Mouse (Mus musculus) E14TG2a.4 (cell line): ENCODE measurements at regions not wholly inside any gene's neighbourhood (a gene's known extent, or its start where the extent isn't known, plus 50 kb on each side); places are given as distances from the start of the nearest gene placed in this dataset.

Experiments
- H3K27me3 ChIP-seq: 2 replicates; pipeline ENCODE4 v1.6.1; 2014; ENCODE audit warnings: low read length, control low read depth; ENCODE audit not compliant: insufficient read depth
- H3K36me3 ChIP-seq: 2 replicates; pipeline ENCODE4 v1.6.1; 2014; ENCODE audit warnings: low read length, control low read depth; ENCODE audit not compliant: insufficient read depth
- H3K4me1 ChIP-seq: replicated peaks from 2 replicates; pipeline ENCODE4 v1.6.1; 2014; ENCODE audit warnings: low read depth, low read length, control low read depth
- H3K4me3 ChIP-seq: replicated peaks from 2 replicates; pipeline ENCODE4 v1.5.1; 2014; ENCODE audit warnings: mild to moderate bottlenecking, low read length
- H3K9me3 ChIP-seq: 2 replicates; pipeline ENCODE4 v1.6.1; 2014; ENCODE audit warnings: low read length, control low read depth
- CTCF ChIP-seq: conservative IDR thresholded peaks from 2 replicates; pipeline ENCODE4 v1.5.1; 2014; ENCODE audit warnings: low read length
- NANOG ChIP-seq: IDR thresholded peaks from 2 replicates; pipeline ENCODE4 v1.6.1; 2014; ENCODE audit warnings: borderline replicate concordance, low read length, mixed read lengths
- POU5F1 ChIP-seq: IDR thresholded peaks from 2 replicates; pipeline ENCODE4 v1.6.1; 2014; ENCODE audit warnings: low read length, borderline replicate concordance

- no peaks in the 10 kb centered on the region for H3K9me3 ChIP-seq
- H3K36me3 ChIP-seq = no peaks in the 10 kb centered on the region
- TF ChIP-seq NANOG (no peak), CTCF (no peak), POU5F1 (no peak)
- no peak overlapping the region for H3K4me3 ChIP-seq
- no peaks in the 10 kb centered on the region for H3K27me3 ChIP-seq
- H3K4me1 ChIP-seq = no peaks in the 10 kb centered on the region
Measured at GRCm38 (mm10) chr11:64208306-64208705, 129.0 kb upstream of the Cox10 start.

- Histone ChIP-seq H3K9me3 (no peaks in the 10 kb centered on the region), H3K27me3 (no peaks in the 10 kb centered on the region), H3K4me1 (no peaks in the 10 kb centered on the region), H3K36me3 (no peaks in the 10 kb centered on the region), H3K4me3 (no peak overlapping the region)
- no peak for TF ChIP-seq CTCF
- no peak for TF ChIP-seq POU5F1
- no peak for TF ChIP-seq NANOG
Measured at GRCm38 (mm10) chr11:64207358-64207864, 128.1 kb upstream of the Cox10 start.

GRCm38 (mm10) chr11:64206155-64206554, 126.9 kb upstream of the Cox10 start:
- Histone ChIP-seq H3K9me3 (no peaks in the 10 kb centered on the region), H3K4me3 (no peak overlapping the region), H3K36me3 (no peaks in the 10 kb centered on the region), H3K27me3 (no peaks in the 10 kb centered on the region), H3K4me1 (no peaks in the 10 kb centered on the region)
- TF ChIP-seq NANOG = no peak
- TF ChIP-seq CTCF = no peak
- no peak for TF ChIP-seq POU5F1

GRCm38 (mm10) chr11:64205069-64205468, 125.8 kb upstream of the Cox10 start:
- no peaks in the 10 kb centered on the region for H3K9me3 ChIP-seq
- 0 out of 2 replicates have a peak, but pooled peaks cover 2% of the 10 kb centered on the region for H3K27me3 ChIP-seq
- H3K4me3 ChIP-seq = no peak overlapping the region
- TF ChIP-seq NANOG (no peak), CTCF (no peak), POU5F1 (no peak)
- no peaks in the 10 kb centered on the region for H3K4me1 ChIP-seq
- H3K36me3 ChIP-seq = no peaks in the 10 kb centered on the region

GRCm38 (mm10) chr11:64204305-64204704, 125.0 kb upstream of the Cox10 start:
- Histone ChIP-seq H3K4me1 (no peaks in the 10 kb centered on the region), H3K9me3 (no peaks in the 10 kb centered on the region), H3K4me3 (no peak overlapping the region), H3K27me3 (0 out of 2 replicates have a peak, but pooled peaks cover 2% of the 10 kb centered on the region), H3K36me3 (no peaks in the 10 kb centered on the region)
- TF ChIP-seq POU5F1 (no peak), NANOG (no peak), CTCF (no peak)

GRCm38 (mm10) chr11:64200874-64201273, 121.6 kb upstream of the Cox10 start:
- Histone ChIP-seq H3K4me3 (no peak overlapping the region), H3K4me1 (no peaks in the 10 kb centered on the region), H3K36me3 (no peaks in the 10 kb centered on the region), H3K9me3 (peaks cover 7% of the 10 kb centered on the region; the same call in 1 of the 2 replicates), H3K27me3 (0 out of 2 replicates have a peak, but pooled peaks cover 2% of the 10 kb centered on the region)
- TF ChIP-seq POU5F1 (no peak), NANOG (no peak), CTCF (no peak)

GRCm38 (mm10) chr11:64195272-64195671, 116.0 kb upstream of the Cox10 start:
- Histone ChIP-seq H3K9me3 (peaks cover 7% of the 10 kb centered on the region; the same call in 1 of the 2 replicates), H3K4me1 (no peaks in the 10 kb centered on the region), H3K27me3 (no peaks in the 10 kb centered on the region), H3K36me3 (no peaks in the 10 kb centered on the region), H3K4me3 (no peak overlapping the region)
- no peak for TF ChIP-seq POU5F1
- no peak for TF ChIP-seq NANOG
- no peak for TF ChIP-seq CTCF

DNA sequence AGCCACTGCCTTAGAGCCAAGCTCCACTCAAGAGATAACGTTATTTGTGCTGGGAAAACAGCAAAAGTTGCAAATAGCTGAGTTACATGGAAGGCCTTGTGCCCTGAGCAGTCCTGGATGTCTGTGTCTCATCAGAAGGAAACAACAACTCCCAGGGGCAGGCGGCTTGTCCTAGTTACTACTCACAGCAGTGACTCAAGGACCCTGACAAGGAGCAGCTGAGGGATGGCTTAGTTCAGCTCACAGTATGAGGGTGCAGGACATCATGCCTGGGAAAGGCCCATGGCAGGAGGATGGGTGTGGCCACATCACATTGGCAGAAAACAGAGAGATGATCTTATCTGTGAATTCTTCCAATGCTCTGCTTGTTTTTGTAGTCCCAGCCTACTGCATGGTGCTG, 109.4 kb upstream of the Cox10 start:
- no peaks in the 10 kb centered on the region for H3K4me1 ChIP-seq
- no peaks in the 10 kb centered on the region for H3K9me3 ChIP-seq
- H3K4me3 ChIP-seq = no peak overlapping the region
- TF ChIP-seq NANOG (no peak), POU5F1 (no peak), CTCF (no peak)
- no peaks in the 10 kb centered on the region for H3K36me3 ChIP-seq
- H3K27me3 ChIP-seq = no peaks in the 10 kb centered on the region
